Mouse (Mus musculus) ES-E14 (cell line): ENCODE results near the gene Hoxb2. TPM values are rescaled to one million over a fixed set of nuclear protein-coding genes. Genes with fewer than 3 reads are reported as not detected.

Source experiments
- DNase-seq: peaks from one replicate; pipeline ENCODE4 v3.0.0-alpha.2; 2013; ENCODE audit warnings: low read depth, low spot score
- H3K27ac ChIP-seq: 2 replicates; pipeline ENCODE4 v1.5.1; 2012; ENCODE audit warnings: low read depth, mild to moderate bottlenecking, low read length, moderate library complexity, mixed read lengths; ENCODE audit not compliant: poor library complexity, insufficient read depth, severe bottlenecking
- H3K36me3 ChIP-seq: 2 replicates; pipeline ENCODE4 v1.6.1; 2012; ENCODE audit warnings: mild to moderate bottlenecking, low read length, moderate library complexity, mixed read lengths; ENCODE audit not compliant: control insufficient read depth, poor library complexity, insufficient read depth, severe bottlenecking
- H3K4me1 ChIP-seq, 2 experiments: fragments of 150-350 bp in 1 of 2; sonication (generic) in 1 of 2; 2 replicates each; pipeline ENCODE4 v1.6.1; 2012; ENCODE audit warnings: low read length in 2 of 2, mild to moderate bottlenecking in 1 of 2, mixed read lengths in 1 of 2; ENCODE audit not compliant: control insufficient read depth in 2 of 2, insufficient read depth in 2 of 2, poor library complexity in 1 of 2
- H3K4me3 ChIP-seq, 2 experiments: fragments of 150-350 bp in 1 of 2; sonication (generic) in 1 of 2; 2 replicates each; pipeline ENCODE4 v1.5.1; 2012; ENCODE audit warnings: low read length in 2 of 2, low read depth in 1 of 2, mild to moderate bottlenecking in 1 of 2, mixed read lengths in 1 of 2; ENCODE audit not compliant: insufficient read depth in 1 of 2, poor library complexity in 1 of 2, severe bottlenecking in 1 of 2
- H3K9ac ChIP-seq: 2 replicates; pipeline ENCODE4 v1.6.1; 2012; ENCODE audit warnings: low read depth, mild to moderate bottlenecking, low read length, mixed read lengths; ENCODE audit not compliant: poor library complexity, insufficient read depth, severe bottlenecking
- H3K9me3 ChIP-seq: fragments of 150-350 bp; sonication (generic); 2 replicates; pipeline ENCODE4 v1.6.1; 2012; ENCODE audit warnings: low read depth, mild to moderate bottlenecking, low read length; ENCODE audit not compliant: control insufficient read depth, insufficient read depth
- CHD2 ChIP-seq: IDR thresholded peaks from 2 replicates; pipeline ENCODE4 v1.6.1; 2014; ENCODE audit warnings: mild to moderate bottlenecking, low read depth, low read length, inconsistent platforms
- HCFC1 ChIP-seq: IDR thresholded peaks from 2 replicates; pipeline ENCODE4 v1.6.1; 2012; ENCODE audit warnings: low read length, inconsistent platforms, borderline replicate concordance; ENCODE audit not compliant: insufficient read depth
- MAFK ChIP-seq: IDR thresholded peaks from 2 replicates; pipeline ENCODE4 v1.6.1; 2014; ENCODE audit warnings: mild to moderate bottlenecking, low read depth, low read length, inconsistent platforms; ENCODE audit not compliant: insufficient read depth
- ZC3H11A ChIP-seq: IDR thresholded peaks from 2 replicates; pipeline ENCODE4 v1.6.1; 2012; ENCODE audit warnings: low read depth, mild to moderate bottlenecking, inconsistent platforms, low read length, borderline replicate concordance
- ZNF384 ChIP-seq: IDR thresholded peaks from 2 replicates; pipeline ENCODE4 v1.6.1; 2012; ENCODE audit warnings: low read depth, low read length, inconsistent platforms
- in situ Hi-C, 2 experiments: fragments of 600-800 bp; cut with MboI; formaldehyde crosslinking; loops; one replicate each; pipeline ENCODE4 v1.15.1; 2025; ENCODE audit warnings: low sequenced_read_pairs in 2 of 2, inconsistent platforms in 1 of 2; ENCODE audit not compliant: unreplicated experiment in 2 of 2
- total RNA-seq: library from RNA; depleted of rRNA; stranded (reverse); fragments of 300-350 nt; gene quantifications from 2 replicates; pipeline ENCODE4 v1.2.3, GENCODE M21; 2012

Gene Hoxb2
- total RNA-seq, 1 experiment = 0.62 TPM

GRCm38 (mm10) chr11:96303151-96304099 is 46.9 kb upstream of the Hoxb2 start, which contains the start of gene Hoxb5:
TSS of gene Hoxb5 (plus strand) at chr11:96303336.
- Histone ChIP-seq H3K27ac (no peak within 1 kb of the TSS), H3K4me1 (peaks cover 0 to 3% of the 10 kb centered on the region in 2 experiments; a peak in 1 of 4 replicates), H3K9ac (no peak within 1 kb of the TSS), H3K36me3 (no peaks in the 10 kb centered on the region), H3K4me3 (peak within 1 kb of the TSS; percentile 1 to 13; a peak in 1 of 4 replicates), H3K9me3 (no peaks in the 10 kb centered on the region)
- no peak for DNase-seq
- in situ Hi-C loops = loop anchor here in 1 of 2 experiments (10.0 kb wide), 1 partner anchor 251 kb away; no protein-coding TSS in a partner anchor
- TF ChIP-seq HCFC1 = no peak
- no peak for TF ChIP-seq ZC3H11A
- no peak for TF ChIP-seq CHD2
- no peak for TF ChIP-seq MAFK
- no peak for TF ChIP-seq ZNF384

- TF ChIP-seq ZNF384 = no peak
- TF ChIP-seq ZC3H11A = no peak
- TF ChIP-seq CHD2 = no peak
- TF ChIP-seq MAFK = no peak
- no peak for TF ChIP-seq HCFC1
- Histone ChIP-seq H3K9ac (no peak overlapping the region), H3K36me3 (no peaks in the 10 kb centered on the region), H3K27ac (no peak overlapping the region), H3K9me3 (no peaks in the 10 kb centered on the region), H3K4me3 (no peak overlapping the region), H3K4me1 (peaks cover 0 to 3% of the 10 kb centered on the region in 2 experiments; a peak in 1 of 4 replicates)
- DNase-seq = no peak
- in situ Hi-C loops = loop anchor here in 1 of 2 experiments (10.0 kb wide), 1 partner anchor 250 kb away; no protein-coding TSS in a partner anchor
Measured at GRCm38 (mm10) chr11:96304381-96305195, 45.7 kb upstream of the Hoxb2 start.

DNA sequence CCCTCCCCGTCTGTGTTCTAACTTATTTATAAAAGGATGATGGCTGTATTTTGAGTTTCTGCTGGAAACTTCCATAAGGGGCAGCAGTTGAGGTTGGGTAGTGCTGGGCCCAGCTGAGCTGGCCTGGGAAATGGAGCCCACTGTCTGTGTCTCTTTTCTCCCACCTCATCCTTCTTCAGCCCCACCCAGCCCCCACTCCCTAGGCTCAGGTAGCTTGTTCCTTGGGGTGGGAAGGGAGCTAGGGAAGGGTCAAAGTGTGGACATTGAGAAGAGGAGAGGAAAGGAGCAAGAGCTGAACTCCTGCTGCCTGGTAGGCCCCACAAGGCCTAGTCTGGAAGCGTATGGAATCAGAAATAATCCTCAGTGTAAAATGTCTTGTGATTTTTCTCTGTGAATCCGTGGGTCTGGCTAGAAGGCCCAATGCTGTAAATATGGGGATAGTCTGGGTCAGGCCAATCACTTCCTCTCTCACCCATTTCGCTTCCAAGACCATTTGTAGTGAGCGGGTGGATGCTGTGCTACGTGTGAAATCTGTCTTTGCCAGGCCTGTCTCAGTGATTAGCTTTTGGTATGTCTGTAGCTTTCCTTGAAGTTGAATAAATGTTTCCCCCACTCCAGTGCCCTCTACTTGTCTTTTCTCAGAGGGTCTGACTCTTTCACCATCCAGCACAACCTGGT is 44.7 kb upstream of the Hoxb2 start:
- no peak for DNase-seq
- Histone ChIP-seq H3K27ac (no peak overlapping the region), H3K36me3 (no peaks in the 10 kb centered on the region), H3K9me3 (no peaks in the 10 kb centered on the region), H3K9ac (no peak overlapping the region), H3K4me3 (no peak overlapping the region), H3K4me1 (peaks cover 0 to 3% of the 10 kb centered on the region in 2 experiments; a peak in 1 of 4 replicates)
- in situ Hi-C loops = loop anchor here in 1 of 2 experiments (10.0 kb wide), 1 partner anchor 249 kb away; no protein-coding TSS in a partner anchor
- TF ChIP-seq CHD2 (no peak), HCFC1 (no peak), MAFK (no peak), ZNF384 (no peak), ZC3H11A (no peak)
